Mouse (Mus musculus) heart, postnatal 0 days (tissue): ENCODE measurements around the gene Mta1. TPM values are rescaled to one million over a fixed set of nuclear protein-coding genes. Genes with fewer than 3 reads are reported as not detected.

Source experiments
- ATAC-seq: fragments of 200-750 bp; cut with Nextera tagmentation; 2 replicates; pipeline ENCODE4 v1.8.0; 2017; ENCODE audit warnings: low read depth, moderate number of reproducible peaks, moderate library complexity; ENCODE audit not compliant: insufficient read depth
- DNase-seq: peaks from one replicate; pipeline ENCODE4 v3.0.0-alpha.2; 2016; ENCODE audit warnings: low spot score
- H3K27ac ChIP-seq: fragments of 300-500 bp; sonication (generic); 2 replicates; pipeline ENCODE4 v1.5.1; 2014; ENCODE audit warnings: low read depth, mild to moderate bottlenecking
- H3K27me3 ChIP-seq: fragments of 300-500 bp; sonication (generic); 2 replicates; pipeline ENCODE4 v1.6.1; 2014; ENCODE audit warnings: low read length, mixed read lengths; ENCODE audit not compliant: control insufficient read depth, insufficient read depth
- H3K36me3 ChIP-seq: fragments of 300-500 bp; sonication (generic); replicated peaks from 2 replicates; pipeline ENCODE4 v1.6.1; 2014; ENCODE audit warnings: low read length, mixed read lengths; ENCODE audit not compliant: control insufficient read depth, insufficient read depth
- H3K4me1 ChIP-seq: fragments of 300-500 bp; sonication (generic); 2 replicates; pipeline ENCODE4 v1.6.1; 2014; ENCODE audit warnings: antibody characterized with exemption; ENCODE audit not compliant: control insufficient read depth, insufficient read depth
- H3K4me2 ChIP-seq: fragments of 300-500 bp; sonication (generic); 2 replicates; pipeline ENCODE4 v1.6.1; 2014; ENCODE audit warnings: low read depth, mild to moderate bottlenecking, low read length, moderate library complexity
- H3K4me3 ChIP-seq: fragments of 300-500 bp; sonication (generic); 2 replicates; pipeline ENCODE4 v1.5.1; 2014; ENCODE audit warnings: low read depth, low read length
- H3K9ac ChIP-seq: fragments of 300-500 bp; sonication (generic); replicated peaks from 2 replicates; pipeline ENCODE4 v1.6.1; 2014; ENCODE audit warnings: low read depth, low read length, mixed read lengths
- H3K9me3 ChIP-seq: fragments of 300-500 bp; sonication (generic); replicated peaks from 2 replicates; pipeline ENCODE4 v1.6.1; 2016; ENCODE audit warnings: low read length; ENCODE audit not compliant: control insufficient read depth
- CTCF ChIP-seq: IDR thresholded peaks from 2 replicates; pipeline ENCODE4 v1.5.1; 2016; ENCODE audit warnings: antibody characterized with exemption, control low read depth, low read depth
- EP300 ChIP-seq: IDR thresholded peaks from 2 replicates; pipeline ENCODE4 v1.6.1; 2016; ENCODE audit warnings: antibody characterized with exemption, low read depth
- WGBS: fragments of 180-500 bp; shearing (Covaris S2); extraction: QIAGEN DNeasy Blood & Tissue Kit; methylation state at CpG from one replicate; pipeline ENCODE4 v1.1.7; 2014; 5-methylcytosine and 5-hydroxymethylcytosine counted together
- polyA plus RNA-seq: library from polyadenylated mRNA; unstranded; fragments of >200 nt; fragmentation: Nextera tagmentation; extraction: Ambion mirVana; gene quantifications from 2 replicates; pipeline ENCODE4 v1.2.1, GENCODE M21; 2015
- total RNA-seq: library from RNA; depleted of rRNA; stranded (reverse); fragments of >200 nt; gene quantifications from 2 replicates; pipeline ENCODE4 v1.2.3, GENCODE M21; 2014; ENCODE audit warnings: low replicate concordance

Gene Mta1
- total and polyA plus RNA-seq, 2 experiments from 2014 or later, result 11.8 to 26.3 TPM

DNA sequence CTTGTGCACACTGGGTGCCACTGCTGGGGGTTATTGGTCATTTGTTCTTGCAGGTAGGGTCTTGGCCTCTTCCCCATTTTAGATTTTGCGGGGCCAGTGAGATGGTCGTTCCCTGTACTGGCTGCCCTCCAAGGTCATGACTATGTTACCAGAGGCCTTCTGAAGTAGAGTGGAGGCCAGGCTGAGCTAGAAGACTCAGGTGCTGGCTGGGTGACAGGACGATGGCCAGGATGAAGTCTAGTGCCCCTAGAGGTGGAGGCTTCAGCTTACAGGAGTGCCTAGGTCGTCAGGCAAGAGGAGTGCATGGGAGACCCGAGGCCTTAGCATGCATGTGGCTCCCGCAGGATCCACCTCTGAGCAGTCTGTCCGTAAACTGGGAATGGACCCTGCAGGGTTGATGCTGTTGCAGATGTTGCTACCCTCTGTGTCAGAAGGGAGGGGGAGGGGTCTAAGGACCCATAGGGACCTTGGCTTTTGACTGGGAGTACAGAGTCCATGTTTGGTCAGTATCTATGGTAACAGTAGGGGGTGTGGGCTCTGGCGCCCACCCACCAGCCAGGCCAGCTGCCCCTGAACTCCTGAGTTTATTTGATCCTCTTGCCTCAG, 5.9 kb downstream of the Mta1 start:
- H3K9ac ChIP-seq, result no peak overlapping the region
- no peaks in the 10 kb centered on the region for H3K9me3 ChIP-seq
- H3K4me1 ChIP-seq, result peaks cover 31% of the 10 kb centered on the region
- H3K36me3 ChIP-seq, result no peaks in the 10 kb centered on the region
- H3K4me2 ChIP-seq, result no peak overlapping the region
- 77% methylated on average over 8 of the region's 8 CpGs for WGBS
- DNase-seq (no peak), ATAC-seq (peak; percentile 6; the same call in 1 of the 2 replicates)
- H3K4me3 ChIP-seq, result no peak overlapping the region
- no peak overlapping the region for H3K27ac ChIP-seq
- H3K27me3 ChIP-seq, result no peaks in the 10 kb centered on the region
- TF ChIP-seq CTCF (peak; percentile 13; the same call in 1 of the 2 replicates), EP300 (no peak)

GRCm38 (mm10) chr12:113106386-113106785, 8.3 kb downstream of the Mta1 start:
- Histone ChIP-seq H3K27me3 (no peaks in the 10 kb centered on the region), H3K4me2 (no peak overlapping the region), H3K4me1 (peaks cover 9% of the 10 kb centered on the region; the same call in 1 of the 2 replicates), H3K36me3 (no peaks in the 10 kb centered on the region), H3K27ac (no peak overlapping the region), H3K9me3 (no peaks in the 10 kb centered on the region), H3K4me3 (no peak overlapping the region), H3K9ac (no peak overlapping the region)
- TF ChIP-seq CTCF (no peak), EP300 (no peak)
- DNase-seq (no peak), ATAC-seq (no peak)
- 80% methylated on average over 6 of the region's 6 CpGs for WGBS

DNA sequence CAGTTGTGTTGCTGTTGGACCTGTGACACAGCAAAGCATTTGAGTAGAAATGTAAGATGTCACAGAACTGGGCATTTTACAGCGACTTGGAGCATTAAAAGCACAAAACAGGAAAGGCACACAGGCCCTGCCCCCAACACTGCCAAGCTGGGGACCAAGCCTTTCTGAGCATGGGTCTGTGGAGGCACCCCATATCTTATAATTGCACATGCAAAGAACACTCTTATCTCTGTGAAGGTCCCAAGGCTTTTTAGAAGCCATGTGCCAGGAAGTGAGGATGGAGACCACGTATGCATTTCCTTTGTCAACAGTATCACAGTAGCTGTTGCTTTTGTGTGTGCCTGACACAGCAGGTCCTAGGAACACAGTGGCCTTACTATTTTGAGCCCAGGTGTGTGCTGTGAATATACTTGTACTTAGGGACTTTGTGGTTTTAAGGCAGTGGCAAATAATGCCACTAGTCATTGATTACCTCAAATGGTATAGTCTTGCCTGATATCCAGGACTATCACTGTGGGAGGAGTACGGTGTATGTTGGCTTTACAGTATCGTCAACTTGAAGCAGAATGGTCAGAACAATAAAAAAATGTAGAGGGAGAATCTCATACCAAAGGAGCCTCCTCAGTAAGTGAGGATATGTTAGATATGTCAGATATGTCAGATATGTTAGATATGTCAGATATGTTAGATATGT, 9.5 kb downstream of the Mta1 start:
- H3K9me3 ChIP-seq, result no peaks in the 10 kb centered on the region
- no peaks in the 10 kb centered on the region; the same call in 1 of the 2 replicates for H3K36me3 ChIP-seq
- ATAC-seq (no peak), DNase-seq (no peak)
- peaks cover 9% of the 10 kb centered on the region; the same call in 1 of the 2 replicates for H3K4me1 ChIP-seq
- TF ChIP-seq EP300, result no peak
- no peak for TF ChIP-seq CTCF
- no peak overlapping the region for H3K4me3 ChIP-seq
- H3K4me2 ChIP-seq, result no peak overlapping the region
- 63% methylated on average over 4 of the region's 4 CpGs for WGBS
- H3K9ac ChIP-seq, result no peak overlapping the region
- H3K27ac ChIP-seq, result no peak overlapping the region
- no peaks in the 10 kb centered on the region for H3K27me3 ChIP-seq

DNA sequence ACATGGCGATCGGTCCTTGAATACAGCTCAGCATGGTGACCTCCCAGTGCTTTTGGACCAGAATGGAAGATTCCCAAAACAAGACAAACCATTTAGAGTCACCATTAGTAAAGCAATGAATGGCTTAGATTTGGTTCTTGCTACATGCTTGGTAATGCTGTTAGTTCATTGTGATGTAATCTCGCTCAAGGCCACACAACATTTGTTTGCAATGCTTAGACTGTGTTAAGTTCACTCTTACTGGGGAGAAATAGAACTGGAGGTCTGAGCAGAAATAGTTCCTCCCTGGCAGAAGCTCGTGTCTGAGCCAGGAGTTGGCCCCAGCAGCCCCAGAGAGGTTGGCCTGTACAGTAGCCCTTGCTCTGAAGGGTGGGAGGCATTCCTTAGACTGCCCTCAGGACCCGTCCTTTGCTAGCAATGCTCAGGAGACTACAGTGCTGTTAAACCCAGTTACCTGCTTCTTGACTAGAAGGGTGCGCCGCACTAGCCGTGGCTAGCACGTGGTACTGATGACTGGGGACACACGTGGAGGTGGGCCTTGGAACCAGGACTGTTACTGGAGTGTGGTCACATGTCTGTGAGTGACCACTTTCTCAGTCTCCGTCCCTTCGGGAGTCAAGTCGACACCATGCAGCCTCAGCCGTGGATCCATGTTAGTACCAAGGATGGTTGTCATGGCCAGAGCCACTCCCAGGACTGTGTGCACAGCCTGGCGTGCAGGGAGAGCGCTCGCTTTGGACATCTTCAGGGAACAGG, 10.6 kb downstream of the Mta1 start:
- no peaks in the 10 kb centered on the region for H3K9me3 ChIP-seq
- 77% methylated on average over 17 of the region's 17 CpGs for WGBS
- TF ChIP-seq EP300 (no peak), CTCF (no peak)
- ATAC-seq (no peak), DNase-seq (no peak)
- H3K9ac ChIP-seq, result no peak overlapping the region
- H3K27ac ChIP-seq, result no peak overlapping the region
- no peaks in the 10 kb centered on the region for H3K27me3 ChIP-seq
- peaks cover 9% of the 10 kb centered on the region; the same call in 1 of the 2 replicates for H3K4me1 ChIP-seq
- H3K4me3 ChIP-seq, result no peak overlapping the region
- peaks cover 5% of the 10 kb centered on the region; the same call in 1 of the 2 replicates for H3K36me3 ChIP-seq
- no peak overlapping the region for H3K4me2 ChIP-seq

- Histone ChIP-seq H3K27me3 (no peaks in the 10 kb centered on the region), H3K4me1 (peaks cover 9% of the 10 kb centered on the region; the same call in 1 of the 2 replicates), H3K9me3 (no peaks in the 10 kb centered on the region), H3K27ac (no peak overlapping the region), H3K9ac (no peak overlapping the region), H3K4me3 (no peak overlapping the region), H3K4me2 (no peak overlapping the region), H3K36me3 (peaks cover 8% of the 10 kb centered on the region; the same call in 1 of the 2 replicates)
- no peak for TF ChIP-seq EP300
- no peak for TF ChIP-seq CTCF
- no peak for DNase-seq
- 90% methylated on average over 10 of the region's 10 CpGs for WGBS
- no peak for ATAC-seq
Observed at GRCm38 (mm10) chr12:113109801-113110200, 11.7 kb downstream of the Mta1 start.
